Mouse (Mus musculus) CH12.LX (cell line): Measurements from ENCODE around the gene 1700001C02Rik.

Experiments
- CTCF ChIP-seq, 2 experiments: IDR thresholded peaks in 1 of 2; conservative IDR thresholded peaks in 1 of 2; 2 replicates each; pipeline ENCODE4 v1.5.1; 2011 to 2012; ENCODE audit warnings: low read depth in 2 of 2, low read length in 2 of 2, improper control_type of control experiment in 1 of 2, inconsistent platforms in 1 of 2, mild to moderate bottlenecking in 1 of 2, moderate library complexity in 1 of 2
- ETS1 ChIP-seq: conservative IDR thresholded peaks from 2 replicates; pipeline ENCODE4 v1.6.1; 2012; ENCODE audit warnings: low read depth, mild to moderate bottlenecking, inconsistent platforms, low read length, improper control_type of control experiment, moderate library complexity
- GABPA ChIP-seq: IDR thresholded peaks from 2 replicates; pipeline ENCODE4 v1.6.1; 2012; ENCODE audit warnings: low read depth, low read length, improper control_type of control experiment, inconsistent platforms; ENCODE audit not compliant: insufficient replicate concordance
- IRF4 ChIP-seq: IDR thresholded peaks from 2 replicates; pipeline ENCODE4 v1.6.1; 2014; ENCODE audit warnings: low read depth, mild to moderate bottlenecking, inconsistent platforms, low read length, improper control_type of control experiment
- MAX ChIP-seq: IDR thresholded peaks from 2 replicates; pipeline ENCODE4 v1.6.1; 2011; ENCODE audit warnings: low read length, improper control_type of control experiment
- NRF1 ChIP-seq: IDR thresholded peaks from 2 replicates; pipeline ENCODE4 v1.6.1; 2014; ENCODE audit warnings: low read depth, mild to moderate bottlenecking, inconsistent platforms, low read length, improper control_type of control experiment, moderate library complexity
- TCF12 ChIP-seq: IDR thresholded peaks from 2 replicates; pipeline ENCODE4 v1.6.1; 2014; ENCODE audit warnings: low read depth, mild to moderate bottlenecking, inconsistent platforms, low read length, improper control_type of control experiment

DNA sequence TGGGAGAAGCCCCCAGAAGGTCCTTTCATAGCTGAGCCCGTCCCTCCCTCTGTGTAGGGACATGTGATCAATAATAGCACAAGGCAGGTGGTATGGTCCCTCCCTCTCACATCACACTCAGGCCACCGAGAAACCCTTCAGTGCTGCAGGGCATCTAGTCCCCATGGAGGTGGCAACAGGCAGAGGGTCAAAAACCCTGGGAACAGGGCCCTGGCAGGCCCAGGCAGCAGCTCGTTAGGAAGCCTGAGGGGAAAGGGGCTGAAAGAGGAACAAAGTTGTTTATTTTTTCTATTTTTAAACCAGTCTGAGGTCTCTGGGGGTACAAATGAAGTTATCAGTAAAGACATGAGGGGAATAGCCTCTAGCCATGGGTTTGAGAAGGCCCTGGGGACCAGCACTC, 58.4 kb downstream of the 1700001C02Rik start:
- TF ChIP-seq NRF1 (no peak), CTCF (conservative IDR thresholded peaks at IDR 0.05 in 1 of 2, IDR thresholded peaks at IDR 0.05 in 1 of 2; ENCODE audit: low read depth in 2 of 2, low read length in 2 of 2) (no peak), TCF12 (no peak), IRF4 (no peak), GABPA (no peak), MAX (no peak), ETS1 (no peak)
